Mouse (Mus musculus): Measurements from ENCODE around the gene Fcamr.

Fcamr gene

DNA sequence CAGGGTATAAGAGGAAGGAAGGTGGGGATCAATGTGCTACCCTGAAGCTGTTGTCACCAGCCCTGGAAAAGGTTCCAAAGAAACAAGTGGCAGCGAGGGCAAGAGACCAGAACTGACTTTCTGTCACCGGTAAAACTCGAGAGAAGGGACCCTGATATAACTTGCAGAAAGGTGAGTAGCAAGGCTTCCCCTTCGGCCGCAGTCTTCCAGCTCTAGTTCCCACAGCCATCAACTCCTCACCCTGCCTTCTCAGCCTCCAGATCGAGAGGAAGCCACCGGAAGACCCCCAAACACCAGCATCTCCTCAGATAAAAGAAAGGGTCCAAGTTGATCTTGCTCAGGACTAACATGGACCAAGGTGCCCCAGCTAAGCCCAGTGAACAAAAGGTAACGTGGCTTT lies at the start of gene Fcamr:
Gene Fcamr (plus strand): TSS at position 301 of the 400 bp plus-strand sequence.
- DNase-seq (ENCODE audit: low spot score in 2 of 2): no peak

DNA sequence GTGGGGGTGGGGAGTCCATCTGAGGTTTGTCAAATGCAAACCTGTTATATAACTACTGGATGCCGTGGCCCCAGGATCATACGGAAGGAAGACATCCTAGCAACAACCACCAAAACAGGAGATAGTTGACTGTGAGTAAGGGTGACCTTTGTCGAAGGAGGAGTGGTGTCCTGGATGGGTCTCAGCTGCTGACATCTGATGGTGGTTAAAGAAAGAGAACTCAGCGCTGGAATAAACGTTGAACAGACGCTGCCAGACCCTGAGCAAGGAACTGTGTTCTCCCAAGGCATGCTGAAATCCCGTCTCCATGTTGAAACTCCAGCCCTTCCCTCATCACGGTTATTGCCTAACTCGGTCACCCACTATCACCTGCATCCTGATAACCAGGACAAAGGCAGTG lies 41.0 kb upstream of the Fcamr start:
- DNase-seq (ENCODE audit: low spot score in 2 of 2): no peak

- DNase-seq (ENCODE audit: low spot score in 2 of 2): no peak
Observed at GRCm38 (mm10) chr1:130761597-130761996, 39.1 kb upstream of the Fcamr start.

DNA sequence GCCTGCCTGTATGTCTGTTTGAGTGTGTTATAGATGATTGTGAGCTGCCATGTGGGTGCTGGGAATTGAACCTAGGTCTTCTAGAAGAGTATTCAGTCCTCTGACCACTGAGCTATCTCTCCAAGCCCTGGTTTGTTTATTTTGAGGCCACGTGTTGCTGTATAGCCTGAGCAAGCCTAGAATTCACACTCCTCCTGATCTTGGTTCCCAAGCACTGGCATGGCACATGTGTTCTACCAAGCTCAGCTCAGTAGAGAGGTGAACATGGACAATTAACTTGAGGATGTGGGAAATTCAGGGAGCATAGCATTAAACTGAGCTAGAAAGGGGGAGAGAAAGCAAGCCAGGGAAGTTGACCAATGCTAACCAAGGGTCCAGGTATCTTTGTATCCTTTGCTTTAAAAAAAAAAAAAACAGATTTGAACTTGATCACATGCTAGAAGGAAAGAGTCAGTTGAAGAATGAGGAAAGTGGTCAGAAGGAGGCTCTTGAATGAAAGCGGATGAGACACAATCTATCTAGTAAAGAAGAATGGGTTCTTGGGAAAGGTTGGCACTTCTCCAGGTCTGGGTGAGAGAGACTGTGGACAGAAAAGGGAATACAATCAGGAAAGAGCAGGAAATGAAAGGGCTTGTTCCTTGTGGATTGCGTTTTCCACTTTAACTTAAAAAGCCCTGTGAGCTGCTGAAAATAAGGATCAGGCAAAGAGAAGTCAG lies 38.5 kb upstream of the Fcamr start:
- DNase-seq (ENCODE audit: low spot score in 2 of 2): no peak

- peak in 1 of 2 experiments; percentile 58 for DNase-seq (ENCODE audit: low spot score in 2 of 2)
Observed at GRCm38 (mm10) chr1:130764027-130764461, 36.7 kb upstream of the Fcamr start.

- DNase-seq (ENCODE audit: low spot score in 2 of 2): no peak
Observed at GRCm38 (mm10) chr1:130767066-130767465, 33.6 kb upstream of the Fcamr start.

DNA sequence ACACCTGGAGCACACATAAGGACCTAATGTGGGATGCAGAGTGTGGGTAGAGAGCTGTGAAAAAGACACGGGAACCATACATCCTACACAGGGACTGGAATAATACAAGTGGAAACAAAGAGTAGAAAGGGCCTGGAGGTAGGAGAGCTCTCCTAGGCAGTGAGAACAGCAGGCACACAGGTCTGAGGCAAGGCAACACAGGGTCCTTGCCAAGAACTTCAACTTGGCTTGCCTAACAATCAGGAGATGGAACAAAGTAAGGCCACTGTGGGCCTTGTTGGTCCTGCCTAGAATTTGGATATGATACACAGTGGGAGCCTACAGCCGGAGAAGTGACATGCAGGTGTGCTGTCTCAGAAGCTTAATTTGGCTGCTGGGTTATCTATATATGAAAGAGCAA lies 30.8 kb upstream of the Fcamr start:
- DNase-seq (ENCODE audit: low spot score in 2 of 2): no peak

DNA sequence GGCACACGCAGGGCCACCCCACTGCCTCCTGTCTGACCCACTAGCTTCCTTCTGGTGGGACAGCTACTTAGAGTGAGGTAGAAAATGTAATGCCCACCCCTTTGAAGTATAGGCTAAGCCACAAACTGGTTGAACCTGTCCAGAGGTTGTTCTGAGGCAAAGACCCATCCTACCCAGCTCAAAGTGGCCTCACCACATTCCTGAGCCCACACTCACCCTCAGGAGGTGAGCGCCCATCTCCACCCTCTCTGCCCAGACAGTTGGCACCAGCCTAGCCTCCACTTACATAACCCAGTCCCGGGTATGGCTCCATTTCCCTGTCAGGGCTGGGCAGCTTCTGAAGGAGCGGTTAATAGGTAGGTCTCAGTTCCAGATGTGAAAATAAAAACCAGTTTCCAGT lies 30.2 kb upstream of the Fcamr start:
- DNase-seq (ENCODE audit: low spot score in 2 of 2): peak in 1 of 2 experiments; percentile 36

DNA sequence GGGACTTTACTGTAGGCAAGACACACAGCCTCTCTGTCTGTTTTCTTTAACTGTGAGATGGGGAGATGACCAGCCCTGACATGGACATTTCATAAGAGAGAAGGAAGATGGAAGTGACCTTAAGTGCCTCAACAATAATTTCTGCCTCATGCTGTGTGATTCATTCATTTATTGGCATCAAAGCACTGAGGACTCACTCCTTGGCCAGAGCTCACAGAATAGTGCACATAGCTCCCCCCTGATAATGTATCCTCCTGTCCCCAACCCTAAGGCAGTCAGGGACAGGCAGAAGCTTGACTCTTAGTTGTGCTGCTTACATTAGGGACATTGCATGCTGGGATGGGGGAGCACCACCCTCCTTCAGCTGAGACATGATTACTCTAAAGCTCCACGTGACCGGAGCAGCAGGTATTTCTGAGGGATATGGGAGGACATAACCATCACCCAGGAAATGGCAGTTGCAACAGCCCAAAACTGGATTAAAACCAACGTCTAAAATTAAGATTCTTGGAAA lies 29.7 kb upstream of the Fcamr start:
- no peak for DNase-seq (ENCODE audit: low spot score in 2 of 2)

DNA sequence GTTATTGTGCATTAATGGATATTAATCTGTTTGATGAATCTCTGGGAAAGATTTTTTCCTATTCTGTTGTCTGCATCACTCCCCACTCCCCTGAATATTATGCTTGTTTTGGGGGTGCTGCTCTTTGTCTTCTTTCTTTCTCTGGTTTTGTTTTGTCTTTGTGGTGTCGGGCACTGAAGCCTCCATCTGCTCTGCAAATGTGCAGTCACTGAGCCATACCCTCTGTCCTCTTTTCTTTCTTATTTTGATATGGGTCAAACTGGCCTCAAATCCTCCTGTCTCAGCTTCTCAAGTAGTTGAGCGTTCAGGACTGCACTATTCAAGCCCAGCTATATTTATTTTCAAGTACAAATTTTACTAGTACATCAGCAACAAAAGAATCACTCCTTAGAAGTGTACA lies 25.5 kb upstream of the Fcamr start:
- no peak for DNase-seq (ENCODE audit: low spot score in 2 of 2)

DNA sequence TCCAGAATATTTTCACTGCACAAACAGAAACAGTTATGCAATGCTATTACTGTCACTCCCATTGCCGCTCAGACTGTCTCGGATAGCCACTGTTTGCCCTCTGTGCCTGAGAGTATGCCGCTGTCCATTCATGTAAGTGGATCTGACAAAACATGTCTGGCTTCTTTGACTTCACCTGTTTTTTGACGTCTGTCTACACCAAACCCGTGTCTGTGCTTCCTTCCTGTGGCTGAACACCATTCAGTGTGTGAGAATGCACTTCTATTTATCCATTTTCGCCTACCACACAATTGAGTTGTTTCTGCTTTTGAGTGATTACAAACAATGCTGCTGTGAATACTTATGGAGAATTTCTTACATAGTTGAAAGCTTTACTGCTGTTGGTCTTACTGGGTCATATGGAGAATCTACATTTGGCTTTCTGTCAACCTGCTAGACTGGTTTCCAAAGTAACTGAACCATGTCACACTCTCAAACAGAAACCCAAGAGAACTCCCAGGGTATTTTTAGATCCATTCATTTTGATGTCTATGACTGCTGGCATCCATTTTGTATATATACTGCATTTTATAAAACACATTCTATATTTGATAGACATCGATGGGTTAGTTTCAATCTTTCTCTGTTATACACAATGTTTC lies 24.9 kb upstream of the Fcamr start:
- no peak for DNase-seq (ENCODE audit: low spot score in 2 of 2)

GRCm38 (mm10) chr1:130776645-130777044 lies 24.1 kb upstream of the Fcamr start:
- DNase-seq (ENCODE audit: low spot score in 2 of 2): no peak

DNA sequence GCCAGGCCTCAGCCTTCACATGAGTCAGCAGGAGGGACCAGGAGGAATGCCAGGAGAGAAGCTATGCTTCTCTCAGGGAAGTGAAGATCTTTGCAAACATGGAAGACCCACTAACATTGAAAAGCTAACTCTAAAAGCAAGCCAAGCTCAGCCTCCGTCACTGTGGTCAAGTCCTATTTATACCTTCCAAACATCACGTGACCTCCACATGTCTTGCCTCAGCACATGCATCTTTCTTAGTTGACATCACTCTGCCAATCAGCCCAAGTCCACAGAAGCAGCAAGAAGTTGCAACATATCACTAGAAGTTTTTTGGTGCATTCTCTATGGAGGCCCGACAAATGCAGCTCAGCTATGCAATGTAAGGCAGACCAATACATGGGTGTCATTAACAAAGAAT lies 20.8 kb upstream of the Fcamr start:
- DNase-seq (ENCODE audit: low spot score in 2 of 2): no peak

GRCm38 (mm10) chr1:130784054-130784453 lies 16.6 kb upstream of the Fcamr start:
- no peak for DNase-seq (ENCODE audit: low spot score in 2 of 2)

DNA sequence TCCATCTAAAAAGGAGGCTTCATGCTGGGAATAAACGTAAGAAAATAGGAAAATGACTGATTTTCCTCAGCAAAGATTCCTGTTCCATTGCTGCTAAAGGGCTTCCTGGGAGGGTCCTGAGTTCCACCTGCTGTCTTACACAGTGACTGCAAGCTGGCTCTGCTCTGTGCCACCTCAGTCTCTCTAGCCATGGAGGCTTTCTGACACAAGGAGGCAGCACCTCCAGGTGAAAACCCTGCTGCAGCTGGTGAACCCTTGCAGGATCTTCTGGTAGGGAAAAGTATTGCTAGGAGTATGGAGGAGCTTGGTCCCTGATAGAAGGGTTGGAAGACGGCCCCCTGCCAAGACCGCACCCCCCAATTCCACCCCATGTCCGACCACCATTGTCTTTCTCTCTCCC lies 13.7 kb upstream of the Fcamr start:
- no peak for DNase-seq (ENCODE audit: low spot score in 2 of 2)

DNA sequence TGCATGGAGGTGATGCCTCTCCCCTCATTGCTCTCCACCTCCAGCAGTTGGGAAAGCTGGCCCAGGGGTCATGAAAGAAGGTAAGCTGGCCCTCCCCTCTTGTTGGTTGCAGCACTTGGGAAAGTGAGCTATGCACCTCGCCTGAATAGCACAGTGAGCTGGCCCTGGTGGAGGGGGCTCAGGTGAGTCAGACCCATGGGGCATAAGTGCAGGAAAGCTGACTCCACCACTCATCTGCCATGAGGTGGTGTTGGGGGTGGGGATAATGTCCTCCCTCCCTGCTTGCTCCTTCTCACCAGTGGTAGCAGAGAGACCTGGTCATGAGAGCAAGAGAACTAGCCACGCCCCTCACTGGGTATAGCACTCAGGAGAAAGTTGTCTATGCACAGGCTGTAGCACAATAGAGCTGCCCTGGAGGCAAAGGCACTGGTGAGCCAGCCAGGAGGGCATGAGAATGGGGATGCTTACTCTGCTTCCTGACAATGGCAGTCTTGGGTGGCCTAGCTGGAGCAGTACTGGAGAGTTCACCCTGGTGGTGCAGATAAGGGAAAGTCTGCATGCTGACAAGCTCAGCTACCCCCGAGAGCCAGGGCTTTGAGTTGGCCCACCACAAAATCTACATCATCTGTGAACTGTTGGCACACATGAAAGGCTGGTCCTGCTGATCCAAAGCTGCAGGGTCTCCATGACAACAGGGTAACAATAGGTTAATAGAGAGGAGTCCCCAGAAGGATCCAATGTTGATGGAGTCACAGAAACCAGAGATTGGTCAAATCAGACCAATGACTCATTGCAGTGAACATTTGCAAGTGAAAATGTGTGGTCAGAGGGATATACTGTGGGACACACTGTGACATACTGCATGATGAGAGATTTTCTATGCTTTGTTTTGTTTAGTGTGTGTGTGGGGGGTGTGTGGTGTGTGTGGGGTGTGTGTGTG lies 10.9 kb upstream of the Fcamr start:
- no peak for DNase-seq (ENCODE audit: low spot score in 2 of 2)

DNA sequence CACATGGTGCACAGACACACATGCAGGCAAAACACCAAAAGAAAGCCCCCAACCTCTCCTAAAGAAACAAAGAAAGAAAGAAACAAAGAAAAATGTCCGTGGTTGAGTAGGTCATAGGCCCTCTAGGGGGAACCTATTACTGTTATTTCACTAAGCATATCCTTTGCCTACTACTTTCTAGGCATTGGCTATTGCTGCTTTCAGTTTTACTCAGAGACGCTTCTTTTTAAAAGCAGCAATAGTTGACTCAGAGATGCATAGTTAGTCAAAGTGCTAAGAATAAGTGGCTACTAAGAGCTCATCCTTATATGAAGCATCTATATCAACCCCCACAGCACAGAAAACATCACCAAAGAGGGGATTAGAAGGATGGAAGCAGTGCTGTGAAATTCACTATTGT lies 5.4 kb upstream of the Fcamr start:
- no peak for DNase-seq (ENCODE audit: low spot score in 2 of 2)

- no peak for DNase-seq (ENCODE audit: low spot score in 2 of 2)
Observed at GRCm38 (mm10) chr1:130796967-130797684, 3.6 kb upstream of the Fcamr start.

- DNase-seq (ENCODE audit: low spot score in 2 of 2): no peak
Observed at GRCm38 (mm10) chr1:130798037-130798436, 2.7 kb upstream of the Fcamr start.

GRCm38 (mm10) chr1:130798551-130798950 lies 2.2 kb upstream of the Fcamr start:
- no peak for DNase-seq (ENCODE audit: low spot score in 2 of 2)

DNA sequence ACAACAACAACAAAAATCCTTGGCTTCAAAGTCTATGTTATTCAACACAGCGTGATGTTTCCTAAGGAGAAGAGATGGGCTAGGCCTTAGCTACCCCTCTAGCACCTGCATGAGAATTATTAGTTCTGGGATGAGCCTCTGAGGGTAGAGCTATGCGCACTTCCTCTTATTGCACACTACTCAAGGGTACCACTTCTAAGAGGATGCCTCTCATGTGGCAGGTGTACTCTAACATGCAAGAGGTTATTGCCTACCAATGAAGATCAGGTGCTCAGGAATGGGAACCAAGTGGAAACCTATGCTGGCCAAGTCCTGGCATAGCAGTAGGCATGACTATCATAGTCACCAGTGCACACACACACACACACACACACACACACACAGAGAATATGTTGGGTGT lies 1.3 kb upstream of the Fcamr start:
- no peak for DNase-seq (ENCODE audit: low spot score in 2 of 2)

- no peak for DNase-seq (ENCODE audit: low spot score in 2 of 2)
Observed at GRCm38 (mm10) chr1:130801511-130801910, 809 bp downstream of the Fcamr start.

Measured in urinary bladder, postnatal 4 days (tissue).